Mouse (Mus musculus) hindbrain, embryonic 14.5 days (tissue): ENCODE data around the gene Fgd5. TPM values are rescaled to one million over a fixed set of nuclear protein-coding genes. Genes with fewer than 3 reads are reported as not detected.
A peak's percentile ranks its signal among the peaks of the same experiment; 100 is the strongest.

ENCODE experiments used
- ATAC-seq: fragments of 200-750 bp; cut with Nextera tagmentation; 2 replicates; pipeline ENCODE4 v1.8.0; 2017; ENCODE audit warnings: moderate number of reproducible peaks, mild to moderate bottlenecking, moderate TSS enrichment, moderate library complexity; ENCODE audit not compliant: low FRiP score
- DNase-seq: peaks from one replicate; pipeline ENCODE4 v3.0.0-alpha.2; 2015; ENCODE audit warnings: low spot score
- H3K27ac ChIP-seq: fragments of 300-500 bp; sonication (generic); 2 replicates; pipeline ENCODE4 v1.5.1; 2014; ENCODE audit warnings: mild to moderate bottlenecking, moderate library complexity
- H3K27me3 ChIP-seq: fragments of 300-500 bp; sonication (generic); 2 replicates; pipeline ENCODE4 v1.6.1; 2014; ENCODE audit warnings: mild to moderate bottlenecking, low read length, mixed read lengths; ENCODE audit not compliant: control insufficient read depth, insufficient read depth
- H3K36me3 ChIP-seq: fragments of 300-500 bp; sonication (generic); replicated peaks from 2 replicates; pipeline ENCODE4 v1.6.1; 2014; ENCODE audit not compliant: control insufficient read depth, insufficient read depth
- H3K4me1 ChIP-seq: fragments of 300-500 bp; sonication (generic); replicated peaks from 2 replicates; pipeline ENCODE4 v1.6.1; 2014; ENCODE audit warnings: antibody characterized with exemption, low read length, mixed read lengths; ENCODE audit not compliant: control insufficient read depth, insufficient read depth
- H3K4me2 ChIP-seq: fragments of 300-500 bp; sonication (generic); replicated peaks from 2 replicates; pipeline ENCODE4 v1.6.1; 2014; ENCODE audit warnings: mild to moderate bottlenecking, moderate library complexity
- H3K4me3 ChIP-seq: fragments of 300-500 bp; sonication (generic); replicated peaks from 2 replicates; pipeline ENCODE4 v1.5.1; 2014; ENCODE audit warnings: mild to moderate bottlenecking, low read length
- H3K9ac ChIP-seq: fragments of 300-500 bp; sonication (generic); 2 replicates; pipeline ENCODE4 v1.6.1; 2014
- H3K9me3 ChIP-seq: fragments of 300-500 bp; sonication (generic); 2 replicates; pipeline ENCODE4 v1.6.1; 2016; ENCODE audit warnings: low read length; ENCODE audit not compliant: control insufficient read depth
- WGBS: fragments of 180-500 bp; shearing (Covaris S2); extraction: QIAGEN DNeasy Blood & Tissue Kit; methylation state at CpG from one replicate; pipeline ENCODE4 v1.1.7; 2014; 5-methylcytosine and 5-hydroxymethylcytosine counted together
- polyA plus RNA-seq: library from polyadenylated mRNA; unstranded; fragments of >200 nt; fragmentation: Nextera tagmentation; extraction: Ambion mirVana; gene quantifications from 2 replicates; pipeline ENCODE4 v1.2.1, GENCODE M21; 2014

Fgd5 gene
- polyA plus RNA-seq, 1 experiment from 2014 or later: 16.8 TPM

DNA sequence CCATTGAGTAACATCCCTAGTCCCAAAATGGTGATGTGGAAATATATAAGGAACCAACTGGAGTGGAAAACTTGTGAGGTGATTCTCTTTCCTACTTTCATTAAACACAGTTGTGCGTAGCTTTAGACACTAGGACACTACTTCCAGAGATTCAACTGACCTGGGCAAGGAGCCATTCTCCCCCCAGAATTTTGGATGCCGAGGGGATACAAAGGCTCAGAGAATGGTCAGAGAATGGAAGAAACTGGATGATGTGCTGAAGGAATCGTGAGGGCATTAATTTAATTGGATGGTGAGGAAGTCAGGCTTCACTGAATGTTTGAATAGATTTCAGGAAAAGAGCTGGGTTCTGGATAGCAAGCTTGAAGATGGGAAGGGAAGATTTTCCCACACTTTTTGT, 114.1 kb downstream of the Fgd5 start:
- Histone ChIP-seq H3K27me3 (no peaks in the 10 kb centered on the region), H3K4me1 (peaks cover 30% of the 10 kb centered on the region)
- WGBS: 17% methylated on average over 3 of the region's 3 CpGs

DNA sequence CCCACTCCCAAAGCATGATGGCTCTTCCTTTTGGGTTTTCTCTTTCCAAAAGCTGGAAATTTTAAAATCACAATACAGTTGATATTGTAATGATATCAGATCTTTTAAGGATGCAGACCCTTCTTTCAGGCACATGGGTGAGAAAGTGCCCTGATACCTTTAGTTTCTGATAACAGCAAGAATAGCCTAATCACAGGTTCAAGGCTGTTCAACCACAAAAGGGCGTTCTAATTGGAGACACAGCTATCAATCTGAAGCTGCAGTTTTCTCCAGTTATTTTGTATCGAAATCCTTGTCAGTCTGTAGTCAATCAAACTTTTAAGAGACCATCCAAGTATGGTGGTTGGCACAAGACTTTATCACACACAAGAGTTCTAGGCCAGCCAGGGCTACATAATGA, 115.2 kb downstream of the Fgd5 start:
- DNase-seq (no peak), ATAC-seq (no peak)
- Histone ChIP-seq H3K36me3 (no peaks in the 10 kb centered on the region), H3K4me2 (peak overlapping the region; percentile 71; the same call in 1 of the 2 replicates), H3K4me3 (no peak overlapping the region), H3K27ac (no peak overlapping the region), H3K4me1 (peaks cover 30% of the 10 kb centered on the region), H3K9me3 (no peaks in the 10 kb centered on the region), H3K9ac (no peak overlapping the region), H3K27me3 (no peaks in the 10 kb centered on the region)
- 92% methylated on average over 2 of the region's 2 CpGs for WGBS

More for the DNA sequence above, 114.1 kb downstream of the Fgd5 start:
- Histone ChIP-seq H3K9me3 (no peaks in the 10 kb centered on the region), H3K36me3 (no peaks in the 10 kb centered on the region), H3K27ac (peak overlapping the region; percentile 98), H3K4me2 (peak overlapping the region; percentile 71), H3K9ac (peak overlapping the region; percentile 98), H3K4me3 (peak overlapping the region; percentile 94)
- no peak for DNase-seq
- no peak for ATAC-seq

- Histone ChIP-seq H3K4me3 (no peak overlapping the region), H3K27me3 (no peaks in the 10 kb centered on the region), H3K27ac (no peak overlapping the region), H3K4me2 (no peak overlapping the region), H3K9ac (no peak overlapping the region), H3K9me3 (no peaks in the 10 kb centered on the region), H3K36me3 (no peaks in the 10 kb centered on the region), H3K4me1 (no peaks in the 10 kb centered on the region)
- WGBS: 69% methylated on average over 2 of the region's 2 CpGs
- DNase-seq (no peak), ATAC-seq (no peak)
Measured at GRCm38 (mm10) chr6:92100679-92101360, 122.1 kb downstream of the Fgd5 start.

DNA sequence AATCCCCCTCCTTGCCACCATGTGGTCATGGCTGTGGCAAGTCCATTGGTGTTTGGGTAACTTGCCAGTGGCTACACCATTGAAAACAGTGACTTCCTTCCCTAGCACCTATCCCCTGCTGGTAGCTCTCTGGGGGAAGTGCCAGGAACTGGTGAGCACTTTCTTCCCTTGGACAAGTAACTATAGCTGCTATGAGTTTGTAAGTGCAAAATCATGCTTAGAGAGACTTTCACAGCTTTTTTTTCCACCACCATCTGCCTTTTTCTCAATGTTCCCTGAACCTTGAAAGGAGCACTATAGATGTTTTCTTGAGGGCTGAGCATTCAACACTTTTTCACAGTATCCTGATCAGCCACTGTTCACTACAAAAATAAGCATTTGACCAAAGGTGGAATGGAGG, 145.9 kb downstream of the Fgd5 start:
- Histone ChIP-seq H3K4me3 (no peak overlapping the region), H3K9ac (no peak overlapping the region), H3K4me2 (no peak overlapping the region), H3K27me3 (no peaks in the 10 kb centered on the region), H3K36me3 (no peaks in the 10 kb centered on the region), H3K9me3 (no peaks in the 10 kb centered on the region), H3K4me1 (no peaks in the 10 kb centered on the region), H3K27ac (no peak overlapping the region)
- ATAC-seq (no peak), DNase-seq (no peak)

Other genes starting within 250 kb of the Fgd5 start
- 8.3 and 8.6 TPM in 2 replicates for gene Grip2, start 151.6 kb upstream of the Fgd5 start, polyA plus RNA-seq
- 32.4 and 37.7 TPM in 2 replicates for gene Ccdc174, start 100.8 kb upstream of the Fgd5 start, polyA plus RNA-seq
- gene 4930590J08Rik, start 76.1 kb upstream of the Fgd5 start, polyA plus RNA-seq: 1.2 and 1.4 TPM in 2 replicates
- 26.9 and 34.9 TPM in 2 replicates for gene Nr2c2, start 112.5 kb downstream of the Fgd5 start, polyA plus RNA-seq
- gene Mrps25, start 205.2 kb downstream of the Fgd5 start, polyA plus RNA-seq: 57.3 and 65.0 TPM in 2 replicates
- gene Rbsn, start 236.0 kb downstream of the Fgd5 start, polyA plus RNA-seq: 22.4 and 26.8 TPM in 2 replicates